Mouse (Mus musculus): ENCODE data around the gene Utrn. TPM values are rescaled to one million over a fixed set of nuclear protein-coding genes. Genes with fewer than 3 reads are reported as not detected.
A peak's percentile ranks its signal among the peaks of the same experiment; 100 is the strongest.

The Utrn gene
- polyA plus RNA-seq, 1 experiment, result 35.6 TPM

DNA sequence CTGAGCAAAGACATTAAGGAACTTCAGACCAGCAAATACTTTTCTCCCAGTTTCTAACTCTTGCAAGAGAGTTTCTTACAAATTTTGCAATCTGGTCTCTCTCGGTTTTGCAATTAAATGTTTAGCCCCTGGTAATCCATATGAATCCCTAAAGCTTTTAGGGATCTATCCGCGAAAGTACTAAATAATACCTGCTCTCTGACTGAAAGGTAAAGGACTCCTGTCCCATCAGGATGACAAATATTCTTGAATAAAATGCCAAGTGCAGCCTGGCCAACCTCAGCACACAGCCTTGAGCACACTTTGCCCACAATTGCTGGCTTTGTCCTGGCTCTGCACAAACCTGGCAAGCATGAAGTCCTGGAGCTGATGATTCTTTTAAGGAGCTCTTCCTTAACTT, 41.9 kb downstream of the Utrn start:
- H3K27ac ChIP-seq (ENCODE audit: insufficient read depth, low read length), result no peak overlapping the region
- H3K4me3 ChIP-seq (ENCODE audit: insufficient read depth, low read length), result no peak overlapping the region
- TF ChIP-seq POLR2A (IDR thresholded peaks at IDR 0.05; ENCODE audit: extremely low read depth, insufficient read depth, low read length) (no peak), CTCF (IDR thresholded peaks at IDR 0.05; ENCODE audit: extremely low read depth, insufficient read depth, low read length) (no peak)
- H3K4me1 ChIP-seq (ENCODE audit: control insufficient read depth, insufficient read depth, low read length), result peaks cover 4% of the 10 kb centered on the region; the same call in 1 of the 2 replicates

DNA sequence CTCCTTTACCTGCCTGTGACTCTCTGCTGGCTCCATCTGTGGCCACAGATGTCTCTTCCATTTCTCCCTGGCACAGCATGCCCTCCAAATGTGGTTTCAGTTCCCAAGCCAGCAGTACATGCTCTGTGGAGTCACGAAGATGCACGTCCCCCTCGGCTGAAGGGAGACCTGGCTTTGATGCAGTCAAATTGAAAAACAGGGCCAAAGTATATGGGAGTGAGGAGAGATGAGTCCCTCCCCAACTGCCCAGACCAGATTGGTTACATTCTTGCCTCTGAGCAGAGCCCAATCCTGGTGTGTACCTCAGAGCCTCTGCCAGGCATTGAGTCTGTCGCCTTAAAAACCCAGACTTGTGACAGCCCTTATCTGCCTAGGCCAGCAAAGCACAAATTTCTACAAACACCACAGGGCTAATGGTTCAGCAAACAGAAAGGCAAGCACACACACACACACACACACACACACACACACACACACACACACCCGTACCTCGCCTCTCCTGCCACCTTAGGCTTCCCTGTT, 42.3 kb downstream of the Utrn start:
- no peak overlapping the region for H3K27ac ChIP-seq (ENCODE audit: insufficient read depth, low read length)
- no peak for TF ChIP-seq CTCF (IDR thresholded peaks at IDR 0.05; ENCODE audit: extremely low read depth, insufficient read depth, low read length)
- TF ChIP-seq POLR2A (IDR thresholded peaks at IDR 0.05; ENCODE audit: extremely low read depth, insufficient read depth, low read length), result no peak
- H3K4me1 ChIP-seq (ENCODE audit: control insufficient read depth, insufficient read depth, low read length), result peaks cover 4% of the 10 kb centered on the region; the same call in 1 of the 2 replicates
- H3K4me3 ChIP-seq (ENCODE audit: insufficient read depth, low read length), result no peak overlapping the region

DNA sequence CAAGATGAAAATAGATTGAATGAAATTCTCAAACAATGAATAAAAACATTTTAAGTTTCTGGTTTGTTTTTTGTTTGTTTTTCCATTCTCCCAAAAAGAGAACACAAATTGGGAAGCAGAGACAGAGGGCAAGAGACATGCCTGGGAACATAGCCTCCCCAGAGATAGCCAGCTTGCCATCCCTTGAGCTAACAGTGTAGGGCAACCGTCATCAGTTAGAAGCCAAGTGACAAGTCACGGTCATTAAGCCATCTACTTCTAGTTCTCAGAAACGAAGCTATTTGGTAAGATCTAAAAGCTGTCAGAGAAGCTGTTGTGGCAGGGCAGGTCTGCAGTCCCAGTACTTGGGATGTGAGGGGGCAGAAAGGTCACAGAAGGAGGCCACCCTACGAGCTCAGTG, 44.8 kb downstream of the Utrn start:
- no peak overlapping the region for H3K27ac ChIP-seq (ENCODE audit: insufficient read depth, low read length)
- peaks cover 5% of the 10 kb centered on the region; the same call in 1 of the 2 replicates for H3K4me1 ChIP-seq (ENCODE audit: control insufficient read depth, insufficient read depth, low read length)
- no peak overlapping the region for H3K4me3 ChIP-seq (ENCODE audit: insufficient read depth, low read length)
- TF ChIP-seq CTCF (IDR thresholded peaks at IDR 0.05; ENCODE audit: extremely low read depth, insufficient read depth, low read length) (no peak), POLR2A (IDR thresholded peaks at IDR 0.05; ENCODE audit: extremely low read depth, insufficient read depth, low read length) (no peak)

DNA sequence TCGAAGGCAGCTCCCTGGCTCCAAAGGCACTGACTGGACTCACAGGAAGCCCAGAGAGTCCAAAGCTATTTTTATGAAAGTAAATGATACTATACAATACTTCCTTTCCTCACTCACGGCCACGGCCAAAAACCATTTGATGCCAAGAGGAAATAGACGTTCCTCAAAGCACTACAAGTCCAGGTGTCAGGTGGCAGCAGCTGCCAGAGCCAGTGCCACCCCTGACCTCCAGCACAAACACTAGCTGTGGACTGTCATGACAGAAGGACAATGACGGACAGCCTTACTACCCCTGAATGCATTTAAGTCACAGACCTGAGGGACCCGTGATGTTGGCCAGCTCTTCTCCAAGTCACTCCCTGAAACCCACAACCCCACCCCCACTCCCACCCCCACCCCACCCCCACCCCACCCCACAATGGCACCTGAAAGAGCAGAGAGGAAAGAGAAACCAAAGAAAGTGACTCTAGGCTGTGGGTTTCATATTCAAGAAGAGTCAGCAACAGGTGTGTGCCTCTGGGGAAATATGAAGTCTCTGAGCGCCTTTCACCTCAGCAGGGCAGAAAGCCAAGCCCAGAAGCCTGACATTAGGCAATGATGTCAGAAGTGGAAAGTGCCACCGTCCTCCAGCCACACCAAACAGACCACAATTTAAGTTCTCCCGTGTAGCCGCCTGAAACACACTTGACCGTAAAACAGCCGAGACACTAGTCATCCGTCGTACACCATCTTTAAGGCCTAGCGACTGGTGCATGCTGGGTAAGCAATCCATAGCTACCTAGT, 45.5 kb downstream of the Utrn start:
- no peak overlapping the region for H3K4me3 ChIP-seq (ENCODE audit: insufficient read depth, low read length)
- TF ChIP-seq CTCF (IDR thresholded peaks at IDR 0.05; ENCODE audit: extremely low read depth, insufficient read depth, low read length) (no peak), POLR2A (IDR thresholded peaks at IDR 0.05; ENCODE audit: extremely low read depth, insufficient read depth, low read length) (no peak)
- peaks cover 5% of the 10 kb centered on the region; the same call in 1 of the 2 replicates for H3K4me1 ChIP-seq (ENCODE audit: control insufficient read depth, insufficient read depth, low read length)
- no peak overlapping the region for H3K27ac ChIP-seq (ENCODE audit: insufficient read depth, low read length)

DNA sequence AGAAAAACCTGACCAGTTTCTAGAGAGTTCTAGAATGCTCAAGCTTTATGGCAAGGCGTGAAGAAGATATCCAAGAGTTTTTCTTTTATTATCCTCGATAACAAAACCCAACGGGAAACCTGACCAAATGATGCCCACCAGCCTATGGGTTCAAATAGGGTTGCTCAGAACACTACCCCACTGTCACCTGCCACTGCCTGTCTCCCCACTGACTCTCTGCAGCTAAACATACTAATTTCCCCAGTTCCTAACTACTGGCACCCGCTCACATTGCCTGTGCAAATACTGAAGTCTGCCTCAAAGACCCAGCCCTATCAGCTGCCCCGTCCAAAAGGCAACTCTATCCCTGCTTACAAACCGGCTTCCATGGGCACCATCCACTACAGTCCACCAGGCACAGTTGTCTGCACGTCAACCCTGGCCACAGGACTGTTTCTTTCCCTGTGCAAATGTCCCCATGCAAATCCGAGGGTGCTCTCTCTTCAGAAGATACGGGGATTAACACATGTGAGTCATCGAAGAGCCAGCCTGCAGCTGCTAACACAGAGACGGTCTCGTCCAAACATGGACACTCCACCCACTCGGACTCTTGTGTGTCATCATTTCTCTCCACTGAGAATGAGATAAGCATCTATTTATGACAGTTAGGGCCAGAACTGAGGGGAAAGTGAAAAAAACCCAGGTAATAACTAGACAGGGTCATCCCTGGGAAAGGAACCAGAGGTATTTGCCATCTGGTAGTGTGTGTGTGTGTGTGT, 48.0 kb downstream of the Utrn start:
- H3K27ac ChIP-seq (ENCODE audit: insufficient read depth, low read length), result no peak overlapping the region
- TF ChIP-seq POLR2A (IDR thresholded peaks at IDR 0.05; ENCODE audit: extremely low read depth, insufficient read depth, low read length) (no peak), CTCF (IDR thresholded peaks at IDR 0.05; ENCODE audit: extremely low read depth, insufficient read depth, low read length) (no peak)
- H3K4me1 ChIP-seq (ENCODE audit: control insufficient read depth, insufficient read depth, low read length), result peaks cover 3% of the 10 kb centered on the region; the same call in 1 of the 2 replicates
- H3K4me3 ChIP-seq (ENCODE audit: insufficient read depth, low read length), result no peak overlapping the region

DNA sequence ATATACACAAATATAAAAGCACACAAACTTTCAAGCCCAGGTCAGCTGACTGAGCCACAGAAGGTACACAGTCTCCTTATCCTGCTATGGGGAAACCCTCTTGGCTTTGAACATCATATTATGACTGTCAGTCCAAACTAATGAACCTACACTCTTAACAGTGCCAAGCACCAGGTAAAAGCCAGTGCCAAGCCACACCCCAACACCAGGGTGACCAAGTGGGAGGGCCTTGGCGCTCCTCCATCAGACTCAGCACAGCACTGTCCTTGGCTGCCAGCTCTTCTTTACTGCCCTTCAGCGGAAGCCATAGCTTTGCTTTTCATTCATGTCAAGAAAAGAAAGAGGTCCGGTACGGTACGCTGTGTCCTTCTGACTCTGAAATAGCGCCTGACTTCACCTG, 51.8 kb downstream of the Utrn start:
- TF ChIP-seq POLR2A (IDR thresholded peaks at IDR 0.05; ENCODE audit: extremely low read depth, insufficient read depth, low read length) (no peak), CTCF (IDR thresholded peaks at IDR 0.05; ENCODE audit: extremely low read depth, insufficient read depth, low read length) (no peak)
- Histone ChIP-seq H3K4me1 (ENCODE audit: control insufficient read depth, insufficient read depth, low read length) (0 out of 2 replicates have a peak, but pooled peaks cover 1% of the 10 kb centered on the region), H3K4me3 (ENCODE audit: insufficient read depth, low read length) (no peak overlapping the region), H3K27ac (ENCODE audit: insufficient read depth, low read length) (no peak overlapping the region)

DNA sequence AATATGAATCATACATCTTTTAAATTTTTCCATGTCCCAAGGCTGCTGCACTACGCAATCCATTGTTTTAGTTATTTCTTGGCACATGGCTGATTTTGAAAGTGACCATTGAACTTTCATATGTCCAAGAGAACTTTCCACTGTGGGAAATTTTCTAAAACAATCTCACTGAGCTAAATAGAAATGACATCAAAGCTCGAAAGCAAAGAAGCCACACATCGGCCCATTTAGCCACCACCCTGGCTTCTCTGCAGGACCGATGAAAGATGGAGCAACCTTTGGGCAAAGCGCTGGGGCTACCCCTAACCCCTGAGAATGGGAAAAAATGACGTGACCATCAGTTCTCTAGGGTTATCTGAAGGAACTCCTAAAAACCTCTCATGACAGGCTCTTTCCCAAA, 52.6 kb downstream of the Utrn start:
- Histone ChIP-seq H3K4me3 (ENCODE audit: insufficient read depth, low read length) (no peak overlapping the region), H3K27ac (ENCODE audit: insufficient read depth, low read length) (no peak overlapping the region), H3K4me1 (ENCODE audit: control insufficient read depth, insufficient read depth, low read length) (0 out of 2 replicates have a peak, but pooled peaks cover under 1% of the 10 kb centered on the region)
- TF ChIP-seq CTCF (IDR thresholded peaks at IDR 0.05; ENCODE audit: extremely low read depth, insufficient read depth, low read length) (no peak), POLR2A (IDR thresholded peaks at IDR 0.05; ENCODE audit: extremely low read depth, insufficient read depth, low read length) (no peak)

DNA sequence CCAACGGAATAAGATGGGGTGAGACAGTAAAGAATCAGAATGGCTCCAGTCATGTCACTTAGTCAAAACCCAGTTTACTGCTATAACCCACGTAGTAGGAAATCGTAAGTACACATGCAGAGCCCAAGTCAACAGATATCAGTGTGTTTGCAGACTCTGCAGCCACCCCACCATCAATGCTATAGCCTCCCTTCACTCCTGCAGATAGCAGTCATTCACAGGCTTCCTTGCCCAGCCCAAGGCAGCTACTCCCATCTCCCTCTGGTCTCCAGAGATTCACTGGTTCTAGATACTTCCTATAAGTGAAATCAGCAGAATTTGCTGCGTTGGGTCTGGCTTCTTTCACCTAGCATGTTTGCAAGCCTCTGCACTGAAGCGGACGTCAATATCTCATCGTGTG, 54.8 kb downstream of the Utrn start:
- TF ChIP-seq CTCF (IDR thresholded peaks at IDR 0.05; ENCODE audit: extremely low read depth, insufficient read depth, low read length) (no peak), POLR2A (IDR thresholded peaks at IDR 0.05; ENCODE audit: extremely low read depth, insufficient read depth, low read length) (no peak)
- H3K4me3 ChIP-seq (ENCODE audit: insufficient read depth, low read length), result no peak overlapping the region
- no peak overlapping the region for H3K27ac ChIP-seq (ENCODE audit: insufficient read depth, low read length)
- H3K4me1 ChIP-seq (ENCODE audit: control insufficient read depth, insufficient read depth, low read length), result no peaks in the 10 kb centered on the region

DNA sequence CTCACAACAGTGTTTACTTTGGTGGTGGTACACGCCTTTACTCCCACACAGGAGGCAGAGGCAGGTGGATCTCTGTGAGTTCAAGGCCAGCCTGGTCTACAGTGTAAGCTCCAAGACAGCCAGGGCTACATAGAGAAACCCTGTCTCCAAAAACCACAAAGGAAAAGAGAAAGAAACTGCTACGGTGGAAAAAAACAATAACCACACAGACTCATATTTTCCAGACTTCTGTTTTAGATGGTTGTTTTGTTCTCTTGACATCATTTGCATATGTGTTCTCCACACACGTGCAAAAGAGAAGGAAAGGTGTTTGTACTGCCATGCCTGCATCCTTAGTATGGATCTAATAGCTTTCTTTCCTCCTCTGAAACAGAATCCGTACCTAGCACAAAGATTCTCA, 55.3 kb downstream of the Utrn start:
- H3K4me3 ChIP-seq (ENCODE audit: insufficient read depth, low read length), result no peak overlapping the region
- no peak for TF ChIP-seq POLR2A (IDR thresholded peaks at IDR 0.05; ENCODE audit: extremely low read depth, insufficient read depth, low read length)
- no peak for TF ChIP-seq CTCF (IDR thresholded peaks at IDR 0.05; ENCODE audit: extremely low read depth, insufficient read depth, low read length)
- no peaks in the 10 kb centered on the region for H3K4me1 ChIP-seq (ENCODE audit: control insufficient read depth, insufficient read depth, low read length)
- 0 out of 2 replicates have a peak overlapping the region, but pooled peaks have one; percentile 82 for H3K27ac ChIP-seq (ENCODE audit: insufficient read depth, low read length)

All from cortical plate, adult 2 months (tissue).